Mouse (Mus musculus) heart, embryonic 14.5 days (tissue): ENCODE data around the gene Irak1bp1. TPM values are rescaled to one million over a fixed set of nuclear protein-coding genes. Genes with fewer than 3 reads are reported as not detected.

Experiments used
- ATAC-seq: fragments of 200-750 bp; cut with Nextera tagmentation; 2 replicates; pipeline ENCODE4 v1.8.0; 2017; ENCODE audit warnings: low read depth, moderate TSS enrichment; ENCODE audit not compliant: insufficient number of reproducible peaks, insufficient read depth, low FRiP score
- H3K27ac ChIP-seq, 2 experiments: fragments of 200-500 bp in 1 of 2; fragments of 300-500 bp in 1 of 2; sonication (generic) in 1 of 2; replicated peaks in 1 of 2; 2 replicates each; pipeline ENCODE4 v1.5.1; 2012 to 2014; ENCODE audit warnings: low read depth in 2 of 2, low read length in 2 of 2, control low read depth in 1 of 2, mild to moderate bottlenecking in 1 of 2, mixed read lengths in 1 of 2; ENCODE audit not compliant: control insufficient read depth in 1 of 2, insufficient read depth in 1 of 2
- H3K27me3 ChIP-seq: fragments of 300-500 bp; sonication (generic); 2 replicates; pipeline ENCODE4 v1.6.1; 2014; ENCODE audit warnings: mild to moderate bottlenecking, low read length, control low read depth; ENCODE audit not compliant: control insufficient read depth, insufficient read depth
- H3K36me3 ChIP-seq: fragments of 300-500 bp; sonication (generic); 2 replicates; pipeline ENCODE4 v1.6.1; 2014; ENCODE audit warnings: mild to moderate bottlenecking, control low read depth, low read length, mixed read lengths; ENCODE audit not compliant: control insufficient read depth, insufficient read depth
- H3K4me1 ChIP-seq, 2 experiments: fragments of 200-500 bp in 1 of 2; fragments of 300-500 bp in 1 of 2; sonication (generic) in 1 of 2; 2 replicates each; pipeline ENCODE4 v1.6.1; 2012 to 2014; ENCODE audit warnings: low read length in 2 of 2, control low read depth in 1 of 2, mixed read lengths in 1 of 2; ENCODE audit not compliant: control insufficient read depth in 2 of 2, insufficient read depth in 2 of 2
- H3K4me2 ChIP-seq: fragments of 300-500 bp; sonication (generic); 2 replicates; pipeline ENCODE4 v1.6.1; 2014; ENCODE audit warnings: mild to moderate bottlenecking, low read length
- H3K4me3 ChIP-seq, 2 experiments: fragments of 200-500 bp in 1 of 2; fragments of 300-500 bp in 1 of 2; sonication (generic) in 1 of 2; 2 replicates each; pipeline ENCODE4 v1.5.1; 2012 to 2014; ENCODE audit warnings: low read length in 2 of 2, mild to moderate bottlenecking in 2 of 2, control low read depth in 1 of 2, low read depth in 1 of 2, moderate library complexity in 1 of 2; ENCODE audit not compliant: control insufficient read depth in 1 of 2, insufficient read depth in 1 of 2
- H3K9ac ChIP-seq: fragments of 300-500 bp; sonication (generic); 2 replicates; pipeline ENCODE4 v1.6.1; 2014; ENCODE audit warnings: mild to moderate bottlenecking, low read length
- H3K9me3 ChIP-seq: fragments of 300-500 bp; sonication (generic); 2 replicates; pipeline ENCODE4 v1.6.1; 2016; ENCODE audit warnings: low read length, control low read depth; ENCODE audit not compliant: control insufficient read depth
- WGBS: fragments of 180-500 bp; shearing (Covaris S2); extraction: QIAGEN DNeasy Blood & Tissue Kit; methylation state at CpG from one replicate; pipeline ENCODE4 v1.1.7; 2014; 5-methylcytosine and 5-hydroxymethylcytosine counted together
- polyA plus RNA-seq: library from polyadenylated mRNA; unstranded; fragments of >200 nt; fragmentation: Nextera tagmentation; extraction: Ambion mirVana; gene quantifications from 2 replicates; pipeline ENCODE4 v1.2.1, GENCODE M21; 2014

Gene Irak1bp1
- polyA plus RNA-seq, 1 experiment from 2014 or later = 14.2 TPM

DNA sequence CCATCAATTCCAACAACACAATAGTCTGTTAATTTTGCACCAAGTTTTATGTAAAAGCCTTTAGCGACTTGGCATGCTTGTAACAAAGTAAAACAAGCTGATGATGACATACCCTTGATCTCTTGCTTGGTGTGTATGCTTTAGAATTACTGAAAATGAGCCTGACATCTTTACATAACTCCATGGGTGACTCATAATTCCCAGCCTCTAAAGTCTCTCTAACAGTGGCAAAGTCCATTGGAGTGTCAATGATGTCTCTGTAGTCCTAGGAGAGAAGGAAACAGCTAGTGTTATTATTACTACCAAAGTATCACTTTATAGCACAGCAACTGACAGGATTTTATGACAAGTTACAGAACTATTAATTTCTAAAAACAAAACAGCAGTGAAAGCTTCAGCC is 47.7 kb downstream of the Irak1bp1 start:
- H3K27me3 ChIP-seq = no peaks in the 10 kb centered on the region
- no peaks in the 10 kb centered on the region for H3K9me3 ChIP-seq
- no peak for ATAC-seq
- H3K4me3 ChIP-seq = no peak overlapping the region
- WGBS = 88% methylated on average over 1 of the region's 1 CpGs
- no peak overlapping the region for H3K4me2 ChIP-seq
- H3K27ac ChIP-seq = no peak overlapping the region
- no peak overlapping the region for H3K9ac ChIP-seq
- H3K4me1 ChIP-seq = no peaks in the 10 kb centered on the region
- peaks cover 85% of the 10 kb centered on the region for H3K36me3 ChIP-seq

DNA sequence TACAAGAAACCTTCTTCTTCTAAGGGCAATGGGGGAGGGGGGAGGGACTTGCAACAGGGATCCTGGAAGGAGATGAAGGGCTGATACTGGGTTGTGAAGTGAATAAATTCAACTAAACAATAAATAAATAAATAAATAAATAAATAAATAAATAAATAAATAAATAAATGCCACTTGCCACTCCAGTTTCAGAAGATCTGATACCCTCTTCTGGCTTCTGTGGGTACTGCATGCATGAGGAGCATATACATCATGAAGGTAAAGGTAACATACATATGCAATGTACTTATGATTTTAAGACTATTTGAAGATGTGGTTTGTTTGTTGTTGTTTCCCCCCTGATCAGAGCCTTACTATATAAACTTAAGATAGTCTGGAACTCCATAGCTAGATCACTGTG is 54.8 kb downstream of the Irak1bp1 start:
- Histone ChIP-seq H3K27me3 (no peaks in the 10 kb centered on the region), H3K4me2 (no peak overlapping the region), H3K9me3 (0 out of 2 replicates have a peak, but pooled peaks cover 3% of the 10 kb centered on the region), H3K4me3 (no peak overlapping the region), H3K4me1 (no peaks in the 10 kb centered on the region), H3K36me3 (peaks cover 77% of the 10 kb centered on the region), H3K27ac (no peak overlapping the region), H3K9ac (no peak overlapping the region)
- no peak for ATAC-seq

DNA sequence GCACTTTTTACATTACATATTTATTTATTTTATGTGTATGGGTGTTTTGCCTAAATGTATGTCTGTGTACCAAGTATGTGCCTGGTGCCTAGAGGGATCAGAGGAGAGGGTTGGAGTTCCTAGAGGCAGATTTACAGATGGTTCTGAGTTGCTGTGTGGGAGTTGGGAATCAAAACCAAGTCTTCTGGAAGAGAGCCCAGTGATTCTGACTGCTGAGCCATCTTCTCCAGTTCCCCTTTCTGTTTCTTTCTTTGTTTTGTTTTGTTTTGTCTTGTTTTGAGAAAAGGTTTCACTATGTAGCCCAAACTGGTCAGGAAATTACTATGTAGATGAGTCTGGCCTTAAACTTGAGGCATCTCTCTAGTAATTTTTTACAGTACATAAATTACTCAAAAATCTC is 59.3 kb downstream of the Irak1bp1 start:
- peaks cover 69% of the 10 kb centered on the region for H3K36me3 ChIP-seq

More for the DNA sequence above, 59.3 kb downstream of the Irak1bp1 start:
- no peak overlapping the region for H3K9ac ChIP-seq
- no peak overlapping the region for H3K4me3 ChIP-seq
- H3K27ac ChIP-seq = no peak overlapping the region
- no peaks in the 10 kb centered on the region for H3K27me3 ChIP-seq
- ATAC-seq = no peak
- no peaks in the 10 kb centered on the region for H3K4me1 ChIP-seq
- 0 out of 2 replicates have a peak, but pooled peaks cover 3% of the 10 kb centered on the region for H3K9me3 ChIP-seq
- H3K4me2 ChIP-seq = no peak overlapping the region

Other genes with a start within 250 kb of the Irak1bp1 start
- gene Phip, start 146.0 kb downstream of the Irak1bp1 start, polyA plus RNA-seq = 51.7 and 52.4 TPM in 2 replicates